15 mouse cellular contexts compared by ENCODE assay signal in genomic region chr2:179761718-179762441, GRCm38 (mm10).
A peak's percentile ranks its signal among the peaks of the same experiment; 100 is the strongest.
DNase-seq lines count a peak whose midpoint lies in the region; ATAC-seq and TF ChIP-seq lines count a peak whose summit lies in the region.
"Had no signal": no experiment of that assay in that cellular context is flagged by ENCODE, and none has a peak within 500 bp of the region (broad histone marks: within the 10 kb centered on the region; RNA-seq: fewer than 3 reads in every experiment).

No protein-coding gene starts in this region.

- peaks cover 36% of the 10 kb centered on the region for H3K4me1 ChIP-seq in forebrain, embryonic 12.5 days
- H3K4me1 ChIP-seq in forebrain, postnatal 0 days (ENCODE audit: insufficient read depth) = peaks cover 10% of the 10 kb centered on the region; the same call in 1 of the 2 replicates
- peaks cover 17% of the 10 kb centered on the region; the same call in 1 of the 2 replicates for H3K4me1 ChIP-seq in midbrain, embryonic 14.5 days (ENCODE audit: control insufficient read depth, insufficient read depth, low read length)
- peaks cover 38% of the 10 kb centered on the region for H3K4me1 ChIP-seq in midbrain, embryonic 13.5 days (replicated peaks)
- H3K4me1 ChIP-seq in forebrain, embryonic 13.5 days = peaks cover 50% of the 10 kb centered on the region
- H3K4me1 ChIP-seq in olfactory bulb, adult 2 months (ENCODE audit: control insufficient read depth, insufficient read depth, low read length) = peaks cover 44% of the 10 kb centered on the region
- H3K4me1 ChIP-seq: liver, embryonic 13.5 days had no signal

- DNase-seq in forebrain, postnatal 0 days = no peak
- DNase-seq in midbrain, embryonic 14.5 days = no peak
- no peak for DNase-seq in embryo, embryonic 10 days (ENCODE audit: low spot score)
- DNase-seq: adrenal gland, adult 2 months; embryo, embryonic 11 days; kidney, adult 9 months; liver, embryonic 13.5 days; lung, postnatal 10 days; thymus, postnatal 36 days had no signal

- 57% methylated on average over 9 of the region's 9 CpGs for WGBS in forebrain, embryonic 12.5 days
- 54% methylated on average over 9 of the region's 9 CpGs for WGBS in forebrain, postnatal 0 days
- WGBS in midbrain, embryonic 14.5 days = 62% methylated on average over 9 of the region's 9 CpGs
- WGBS in midbrain, embryonic 13.5 days = 64% methylated on average over 9 of the region's 9 CpGs
- 61% methylated on average over 9 of the region's 9 CpGs for WGBS in forebrain, embryonic 13.5 days
- WGBS in olfactory bulb, adult 2 months = 60% methylated on average over 9 of the region's 9 CpGs

- H3K9me3 ChIP-seq in forebrain, embryonic 12.5 days = no peaks in the 10 kb centered on the region
- H3K9me3 ChIP-seq in forebrain, postnatal 0 days (ENCODE audit: low read length) = no peaks in the 10 kb centered on the region
- no peaks in the 10 kb centered on the region for H3K9me3 ChIP-seq in midbrain, embryonic 14.5 days (ENCODE audit: control insufficient read depth, low read length)
- no peaks in the 10 kb centered on the region for H3K9me3 ChIP-seq in midbrain, embryonic 13.5 days
- H3K9me3 ChIP-seq in forebrain, embryonic 13.5 days (replicated peaks) = no peaks in the 10 kb centered on the region
- H3K9me3 ChIP-seq: liver, embryonic 13.5 days had no signal

- no peak for ATAC-seq in forebrain, embryonic 12.5 days (ENCODE audit: low FRiP score)
- no peak for ATAC-seq in forebrain, postnatal 0 days
- ATAC-seq in midbrain, embryonic 14.5 days (ENCODE audit: low FRiP score, low TSS enrichment) = no peak
- ATAC-seq in midbrain, embryonic 13.5 days = no peak
- ATAC-seq in forebrain, embryonic 13.5 days = no peak; the same call in 1 of the 2 replicates

- H3K27ac ChIP-seq in forebrain, embryonic 12.5 days = 0 out of 2 replicates have a peak overlapping the region, but pooled peaks have one; percentile 50
- no peak overlapping the region for H3K27ac ChIP-seq in forebrain, postnatal 0 days (ENCODE audit: low read depth, low read length)
- no peak overlapping the region for H3K27ac ChIP-seq in midbrain, embryonic 14.5 days (replicated peaks; ENCODE audit: low read depth, low read length)
- H3K27ac ChIP-seq in midbrain, embryonic 13.5 days = no peak overlapping the region
- peak overlapping the region; percentile 85 for H3K27ac ChIP-seq in forebrain, embryonic 13.5 days
- H3K27ac ChIP-seq in olfactory bulb, adult 2 months (ENCODE audit: insufficient read depth, low read depth, low read length) = 0 out of 2 replicates have a peak overlapping the region, but pooled peaks have one; percentile 18
- H3K27ac ChIP-seq: gastrocnemius, adult 2 months; liver, embryonic 13.5 days had no signal

- no peak for TF ChIP-seq CTCF in forebrain, postnatal 0 days (IDR thresholded peaks at IDR 0.05; ENCODE audit: low read depth)
- no peak for TF ChIP-seq CTCF in olfactory bulb, adult 2 months (IDR thresholded peaks at IDR 0.05; ENCODE audit: insufficient read depth, low read depth, low read length)

- no peak for TF ChIP-seq POLR2A in olfactory bulb, adult 2 months (IDR thresholded peaks at IDR 0.05; ENCODE audit: insufficient read depth, low read depth, low read length)

- H3K4me2 ChIP-seq in forebrain, embryonic 12.5 days = no peak overlapping the region
- no peak overlapping the region for H3K4me2 ChIP-seq in forebrain, postnatal 0 days (ENCODE audit: low read depth)
- no peak overlapping the region for H3K4me2 ChIP-seq in midbrain, embryonic 14.5 days (ENCODE audit: low read length)
- H3K4me2 ChIP-seq in midbrain, embryonic 13.5 days (replicated peaks) = no peak overlapping the region
- no peak overlapping the region for H3K4me2 ChIP-seq in forebrain, embryonic 13.5 days
- H3K4me2 ChIP-seq: liver, embryonic 13.5 days had no signal

- H3K27me3 ChIP-seq in forebrain, embryonic 12.5 days = peaks cover 6% of the 10 kb centered on the region; the same call in 1 of the 2 replicates
- H3K27me3 ChIP-seq in forebrain, postnatal 0 days (ENCODE audit: insufficient read depth, low read length) = no peaks in the 10 kb centered on the region
- H3K27me3 ChIP-seq in midbrain, embryonic 14.5 days (ENCODE audit: control insufficient read depth, insufficient read depth, low read length) = no peaks in the 10 kb centered on the region
- H3K27me3 ChIP-seq in midbrain, embryonic 13.5 days = no peaks in the 10 kb centered on the region
- no peaks in the 10 kb centered on the region for H3K27me3 ChIP-seq in forebrain, embryonic 13.5 days

- peak overlapping the region; percentile 33; the same call in 1 of the 2 replicates for H3K9ac ChIP-seq in forebrain, embryonic 12.5 days
- H3K9ac ChIP-seq in forebrain, postnatal 0 days = no peak overlapping the region
- H3K9ac ChIP-seq in midbrain, embryonic 14.5 days (replicated peaks; ENCODE audit: low read length) = 0 out of 2 replicates have a peak overlapping the region, but pooled peaks have one; percentile 20
- H3K9ac ChIP-seq in midbrain, embryonic 13.5 days (replicated peaks) = no peak overlapping the region
- peak overlapping the region; percentile 40; the same call in 1 of the 2 replicates for H3K9ac ChIP-seq in forebrain, embryonic 13.5 days
- H3K9ac ChIP-seq: liver, embryonic 13.5 days had no signal

- H3K4me3 ChIP-seq in forebrain, embryonic 12.5 days (replicated peaks) = no peak overlapping the region
- no peak overlapping the region for H3K4me3 ChIP-seq in forebrain, postnatal 0 days (ENCODE audit: low read depth, low read length)
- no peak overlapping the region for H3K4me3 ChIP-seq in midbrain, embryonic 14.5 days (replicated peaks; ENCODE audit: low read depth, low read length)
- no peak overlapping the region for H3K4me3 ChIP-seq in midbrain, embryonic 13.5 days (replicated peaks)
- no peak overlapping the region for H3K4me3 ChIP-seq in forebrain, embryonic 13.5 days
- no peak overlapping the region for H3K4me3 ChIP-seq in olfactory bulb, adult 2 months (ENCODE audit: insufficient read depth, low read depth, low read length)
- H3K4me3 ChIP-seq: erythroblast, embryonic 14.5 days; gastrocnemius, adult 2 months; liver, embryonic 13.5 days had no signal

- H3K36me3 ChIP-seq in forebrain, embryonic 12.5 days (replicated peaks) = no peaks in the 10 kb centered on the region
- no peaks in the 10 kb centered on the region for H3K36me3 ChIP-seq in forebrain, postnatal 0 days (ENCODE audit: insufficient read depth)
- no peaks in the 10 kb centered on the region for H3K36me3 ChIP-seq in midbrain, embryonic 14.5 days (ENCODE audit: control insufficient read depth, insufficient read depth, low read length)
- no peaks in the 10 kb centered on the region for H3K36me3 ChIP-seq in midbrain, embryonic 13.5 days
- no peaks in the 10 kb centered on the region for H3K36me3 ChIP-seq in forebrain, embryonic 13.5 days (ENCODE audit: poor library complexity, severe bottlenecking)
- H3K36me3 ChIP-seq: liver, embryonic 13.5 days had no signal

Comparison
In these comparisons a context has a peak if more than half of its experiments do, and no peak if none do; other contexts are left out.
1. H3K27ac ChIP-seq: peak in forebrain, embryonic 12.5 days (single experiment), forebrain, embryonic 13.5 days (single experiment) and olfactory bulb, adult 2 months (single experiment); none in forebrain, postnatal 0 days (single experiment), midbrain, embryonic 14.5 days (single experiment) and midbrain, embryonic 13.5 days (single experiment).
2. H3K9ac ChIP-seq: peak in forebrain, embryonic 12.5 days (single experiment), midbrain, embryonic 14.5 days (single experiment) and forebrain, embryonic 13.5 days (single experiment); none in forebrain, postnatal 0 days (single experiment) and midbrain, embryonic 13.5 days (single experiment).